25 mouse cellular contexts compared by ENCODE assay signal in genomic region chr13:111237296-111237695, GRCm38 (mm10). TPM values are rescaled to one million over a fixed set of nuclear protein-coding genes. Genes with fewer than 3 reads are reported as not detected.
DNase-seq lines count a peak whose midpoint lies in the region; ATAC-seq and TF ChIP-seq lines count a peak whose summit lies in the region.
"Had no signal": no experiment of that assay in that cellular context is flagged by ENCODE, and none has a peak within 500 bp of the region (broad histone marks: within the 10 kb centered on the region; RNA-seq: fewer than 3 reads in every experiment).

No protein-coding gene starts in this region.

- TF ChIP-seq EP300 in liver, postnatal 0 days (IDR thresholded peaks at IDR 0.05; ENCODE audit: low read depth) = no peak

- peak; percentile 13 for DNase-seq in CD4-positive, CD25-positive, alpha-beta regulatory T cell, adult 2 months (ENCODE audit: low read depth, low spot score)
- DNase-seq in liver, postnatal 0 days = no peak
- DNase-seq in liver = no peak
- DNase-seq in limb, embryonic 10.5 days (ENCODE audit: low spot score) = no peak
- DNase-seq in right cerebral cortex, adult 2 months (ENCODE audit: low spot score in 2 of 2) = no peak
- no peak for DNase-seq in embryo, embryonic 11 days
- DNase-seq: adrenal gland, adult 8-10 months; cerebellum, adult 11-12 months; gastrocnemius, postnatal 10 days; right cerebral cortex, adult 18-20 months; spleen, adult 18-20 months; thymus, postnatal 14 days had no signal

- H3K36me3 ChIP-seq in liver, postnatal 0 days (replicated peaks; ENCODE audit: insufficient read depth, low read length) = no peaks in the 10 kb centered on the region
- H3K36me3 ChIP-seq in E14TG2a.4 (ENCODE audit: insufficient read depth, low read length) = no peaks in the 10 kb centered on the region
- H3K36me3 ChIP-seq in limb, embryonic 10.5 days = no peaks in the 10 kb centered on the region
- H3K36me3 ChIP-seq: hindbrain, embryonic 10.5 days; kidney, embryonic 15.5 days; midbrain, embryonic 13.5 days had no signal

- H3K4me2 ChIP-seq in liver, postnatal 0 days (ENCODE audit: low read depth, low read length) = no peak overlapping the region
- H3K4me2 ChIP-seq: kidney, embryonic 15.5 days; midbrain, embryonic 13.5 days had no signal

- WGBS in liver, postnatal 0 days (ENCODE audit: insufficient replicate concordance) = 75% methylated on average over 1 of the region's 1 CpGs
- 79% methylated on average over 1 of the region's 1 CpGs for WGBS in limb, embryonic 10.5 days

- no peak overlapping the region for H3K9ac ChIP-seq in liver, postnatal 0 days (replicated peaks)
- H3K9ac ChIP-seq: kidney, embryonic 15.5 days; liver, embryonic 14.5 days; midbrain, embryonic 13.5 days had no signal

- no peaks in the 10 kb centered on the region for H3K27me3 ChIP-seq in liver, postnatal 0 days (ENCODE audit: insufficient read depth, low read length)
- peaks cover 3% of the 10 kb centered on the region; the same call in 1 of the 2 replicates for H3K27me3 ChIP-seq in E14TG2a.4 (ENCODE audit: insufficient read depth, low read length)
- H3K27me3 ChIP-seq in limb, embryonic 10.5 days (ENCODE audit: low read depth, poor library complexity, severe bottlenecking) = no peaks in the 10 kb centered on the region
- H3K27me3 ChIP-seq: kidney, embryonic 15.5 days; midbrain, embryonic 13.5 days had no signal

- no peaks in the 10 kb centered on the region for H3K4me1 ChIP-seq in liver, postnatal 0 days (ENCODE audit: insufficient read depth)
- peaks cover 4% of the 10 kb centered on the region; the same call in 1 of the 2 replicates for H3K4me1 ChIP-seq in E14TG2a.4 (replicated peaks; ENCODE audit: low read depth, low read length)
- H3K4me1 ChIP-seq in limb, embryonic 10.5 days = peaks cover 20% of the 10 kb centered on the region

- H3K9me3 ChIP-seq in liver, postnatal 0 days (ENCODE audit: low read length) = peaks cover 2% of the 10 kb centered on the region; the same call in 1 of the 2 replicates
- 0 out of 2 replicates have a peak, but pooled peaks cover 3% of the 10 kb centered on the region for H3K9me3 ChIP-seq in E14TG2a.4 (ENCODE audit: low read length)
- no peaks in the 10 kb centered on the region for H3K9me3 ChIP-seq in limb, embryonic 10.5 days (replicated peaks)
- H3K9me3 ChIP-seq: midbrain, embryonic 13.5 days had no signal

- no peak overlapping the region for H3K27ac ChIP-seq in liver, postnatal 0 days (ENCODE audit: low read depth)
- H3K27ac ChIP-seq in limb, embryonic 10.5 days = peak overlapping the region; percentile 62; the same call in 1 of the 2 replicates
- H3K27ac ChIP-seq: hindbrain, embryonic 10.5 days; kidney, embryonic 15.5 days; liver, embryonic 14.5 days; macrophage; midbrain, embryonic 13.5 days had no signal

- no peak overlapping the region for H3K4me3 ChIP-seq in liver, postnatal 0 days (ENCODE audit: low read depth, low read length)
- H3K4me3 ChIP-seq in E14TG2a.4 (replicated peaks; ENCODE audit: low read length) = no peak overlapping the region
- H3K4me3 ChIP-seq in limb, embryonic 10.5 days = no peak overlapping the region
- H3K4me3 ChIP-seq: erythroblast, embryonic 14.5 days; hindbrain, embryonic 10.5 days; kidney, embryonic 15.5 days; midbrain, embryonic 13.5 days had no signal

- peak; percentile 13; the same call in 1 of the 2 replicates for TF ChIP-seq CTCF in liver, postnatal 0 days (IDR thresholded peaks at IDR 0.05; ENCODE audit: low read depth)
- peak; percentile 40 for TF ChIP-seq CTCF in E14TG2a.4 (conservative IDR thresholded peaks at IDR 0.05; ENCODE audit: low read length)

- no peak for ATAC-seq in CD4-positive, CD25-positive, alpha-beta regulatory T cell, adult 4 months
- no peak for ATAC-seq in liver, postnatal 0 days

RNA-seq across cellular contexts. Expression of gene Actbl2, which starts 17.5 kb away (rescaled TPM):
- not detected for polyA plus RNA-seq in CD4-positive, CD25-positive, alpha-beta regulatory T cell, adult 4 months (2017; shearing (Covaris generic))
- not detected in 2 replicates for polyA plus RNA-seq in liver, postnatal 0 days (2015; fragmentation: Nextera tagmentation; extraction: Ambion mirVana)
- polyA plus RNA-seq in limb, embryonic 10.5 days (2016; fragmentation: Nextera tagmentation; extraction: Ambion mirVana) = not detected in 2 replicates
- polyA plus RNA-seq: embryonic facial prominence, embryonic 11.5 days; erythroblast, embryonic 14.5 days; heart, embryonic 16.5 days; hindbrain, embryonic 10.5 days; kidney, embryonic 15.5 days; limb, embryonic 11.5 days; liver, embryonic 14.5 days; macrophage; midbrain, embryonic 13.5 days; neural tube, embryonic 11.5 days; stomach, embryonic 16.5 days had no signal
